Mouse (Mus musculus) lung, adult 2 months (tissue): ENCODE data around the gene Vmn2r121. TPM values are rescaled to one million over a fixed set of nuclear protein-coding genes. Genes with fewer than 3 reads are reported as not detected.

Experiments used
- DNase-seq: peaks from one replicate; pipeline ENCODE4 v3.0.0; 2022
- H3K4me1 ChIP-seq: fragments of 200-500 bp; 2 replicates; pipeline ENCODE4 v1.6.1; 2011; ENCODE audit warnings: low read length; ENCODE audit not compliant: control insufficient read depth, insufficient read depth
- H3K4me3 ChIP-seq: fragments of 200-500 bp; replicated peaks from 2 replicates; pipeline ENCODE3; 2011; ENCODE audit warnings: low read depth, mild to moderate bottlenecking, control low read depth, low read length; ENCODE audit errors: extremely low read depth
- CTCF ChIP-seq: fragments of 200-500 bp; IDR thresholded peaks from 2 replicates; pipeline ENCODE4 v1.5.1; 2011; ENCODE audit warnings: mild to moderate bottlenecking, low read length, control low read depth; ENCODE audit not compliant: insufficient read depth
- POLR2A ChIP-seq: fragments of 200-500 bp; IDR thresholded peaks from 2 replicates; pipeline ENCODE4 v1.6.1; 2011; ENCODE audit warnings: low read depth, mild to moderate bottlenecking, control low read depth, low read length, borderline replicate concordance; ENCODE audit errors: extremely low read depth
- WGBS: fragments of 180-500 bp; shearing (Covaris S2); methylation state at CpG from one replicate; pipeline ENCODE4 v1.1.7; 2018; 5-methylcytosine and 5-hydroxymethylcytosine counted together
- polyA plus RNA-seq: library from polyadenylated mRNA; depleted of rRNA; stranded (reverse); fragments of >200 nt; gene quantifications from 2 replicates; pipeline ENCODE4 v1.2.3, GENCODE M21; 2012; rRNA removed

Vmn2r121 gene
- not detected in 2 replicates for polyA plus RNA-seq

DNA sequence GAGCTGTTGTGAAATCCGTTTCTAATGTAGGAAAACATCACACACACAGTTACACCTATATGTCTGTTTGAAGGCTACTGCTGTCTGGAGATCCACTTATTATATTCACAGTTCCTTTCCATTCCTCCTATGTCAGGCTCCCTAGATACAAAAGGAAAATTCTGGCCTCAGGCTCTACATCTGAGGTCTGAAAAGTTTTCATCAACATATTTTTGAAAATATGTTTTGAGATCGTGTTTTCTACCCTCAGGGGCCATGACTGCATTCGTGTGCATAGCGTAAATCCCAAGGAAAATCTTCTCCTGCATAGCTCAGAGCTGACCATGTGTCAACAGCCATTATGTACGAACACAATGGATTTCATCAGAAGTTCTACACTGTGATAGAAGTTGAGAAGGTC lies at the start of gene Vmn2r121:
Gene Vmn2r121, minus strand, starts transcription at position 101 of the 400 bp plus-strand sequence.
- Histone ChIP-seq H3K4me3 (no peak within 1 kb of the TSS), H3K4me1 (no peaks in the 10 kb centered on the region)
- no peak for DNase-seq
- TF ChIP-seq CTCF (no peak), POLR2A (no peak)
- WGBS: 50% methylated on average over 5 of the region's 5 CpGs
